Mouse (Mus musculus) ES-Bruce4 (cell line): ENCODE results near the gene Pus7l. TPM values are rescaled to one million over a fixed set of nuclear protein-coding genes. Genes with fewer than 3 reads are reported as not detected.

ENCODE experiments used
- H3K27ac ChIP-seq: 2 replicates; pipeline ENCODE4 v1.5.1; 2012; ENCODE audit warnings: low read length, inconsistent platforms; ENCODE audit not compliant: insufficient read depth
- H3K27me3 ChIP-seq: 2 replicates; pipeline ENCODE4 v1.6.1; 2012; ENCODE audit warnings: mild to moderate bottlenecking, low read length, inconsistent platforms; ENCODE audit not compliant: control insufficient read depth, poor library complexity, insufficient read depth, severe bottlenecking
- H3K36me3 ChIP-seq: 2 replicates; pipeline ENCODE4 v1.6.1; 2012; ENCODE audit warnings: inconsistent platforms, mild to moderate bottlenecking, low read length, moderate library complexity; ENCODE audit not compliant: control insufficient read depth, poor library complexity, insufficient read depth, severe bottlenecking
- H3K4me1 ChIP-seq: one replicate; pipeline ENCODE4 v1.8.1; 2011; ENCODE audit warnings: low read length; ENCODE audit not compliant: control insufficient read depth, insufficient read depth
- H3K4me3 ChIP-seq: 2 replicates; pipeline ENCODE4 v1.5.1; 2011; ENCODE audit warnings: low read depth, mild to moderate bottlenecking, low read length
- H3K9ac ChIP-seq: 2 replicates; pipeline ENCODE4 v1.6.1; 2012; ENCODE audit warnings: low read depth, mild to moderate bottlenecking, inconsistent platforms; ENCODE audit not compliant: poor library complexity, severe bottlenecking
- H3K9me3 ChIP-seq: replicated peaks from 2 replicates; pipeline ENCODE4 v1.6.1; 2012; ENCODE audit warnings: mild to moderate bottlenecking, low read length, inconsistent platforms; ENCODE audit not compliant: control insufficient read depth, poor library complexity, insufficient read depth, severe bottlenecking
- CTCF ChIP-seq: IDR thresholded peaks from one replicate; pipeline ENCODE4 v1.8.1; 2011; ENCODE audit warnings: low read depth, low read length
- EP300 ChIP-seq: IDR thresholded peaks from 2 replicates; pipeline ENCODE4 v1.6.1; 2011; ENCODE audit warnings: low read depth, low read length; ENCODE audit not compliant: insufficient read depth
- POLR2A ChIP-seq: IDR thresholded peaks from one replicate; pipeline ENCODE4 v1.8.1; 2011; ENCODE audit warnings: low read length; ENCODE audit not compliant: insufficient read depth
- polyA plus RNA-seq: library from polyadenylated mRNA; stranded (reverse); fragments of >200 nt; gene quantifications from 2 replicates; pipeline ENCODE4 v1.2.4, GENCODE M21; 2011; ENCODE audit warnings: low read depth; ENCODE audit not compliant: missing spikeins, insufficient read depth, insufficient read length

Gene Pus7l
- polyA plus RNA-seq, 1 experiment: 7.3 TPM

- H3K36me3 ChIP-seq: peaks cover 59% of the 10 kb centered on the region
- no peak overlapping the region for H3K27ac ChIP-seq
- no peak overlapping the region for H3K4me3 ChIP-seq
- no peak overlapping the region for H3K9ac ChIP-seq
- no peaks in the 10 kb centered on the region for H3K27me3 ChIP-seq
- peak; percentile 66 for TF ChIP-seq CTCF
- TF ChIP-seq EP300: no peak
- H3K4me1 ChIP-seq: no peaks in the 10 kb centered on the region
- no peaks in the 10 kb centered on the region for H3K9me3 ChIP-seq
Measured at GRCm38 (mm10) chr15:94584738-94585137, 41.4 kb upstream of the Pus7l start.

DNA sequence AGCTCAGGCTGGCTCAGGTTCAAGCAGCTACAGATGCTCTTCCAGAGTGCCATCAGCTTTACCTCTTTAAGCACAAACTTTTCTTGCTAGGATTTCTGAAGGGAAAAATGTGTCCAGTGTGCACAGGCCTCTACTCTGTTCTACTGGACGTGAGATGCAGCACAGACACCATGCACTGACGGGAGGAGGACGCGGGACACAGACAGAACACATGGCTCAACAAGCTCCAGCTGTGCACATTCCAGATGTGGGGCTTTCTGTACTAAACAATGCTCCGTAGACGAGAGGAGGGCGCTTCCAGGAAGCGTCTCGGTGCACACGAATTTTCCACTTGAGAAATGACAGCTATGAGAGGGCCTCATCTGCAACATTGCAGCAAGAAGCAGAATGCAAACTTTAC is 39.8 kb upstream of the Pus7l start:
- Histone ChIP-seq H3K27ac (no peak overlapping the region), H3K4me3 (no peak overlapping the region), H3K9ac (no peak overlapping the region), H3K9me3 (no peaks in the 10 kb centered on the region), H3K4me1 (no peaks in the 10 kb centered on the region), H3K36me3 (peaks cover 61% of the 10 kb centered on the region), H3K27me3 (no peaks in the 10 kb centered on the region)
- TF ChIP-seq EP300: no peak
- no peak for TF ChIP-seq CTCF
- no peak for TF ChIP-seq POLR2A

DNA sequence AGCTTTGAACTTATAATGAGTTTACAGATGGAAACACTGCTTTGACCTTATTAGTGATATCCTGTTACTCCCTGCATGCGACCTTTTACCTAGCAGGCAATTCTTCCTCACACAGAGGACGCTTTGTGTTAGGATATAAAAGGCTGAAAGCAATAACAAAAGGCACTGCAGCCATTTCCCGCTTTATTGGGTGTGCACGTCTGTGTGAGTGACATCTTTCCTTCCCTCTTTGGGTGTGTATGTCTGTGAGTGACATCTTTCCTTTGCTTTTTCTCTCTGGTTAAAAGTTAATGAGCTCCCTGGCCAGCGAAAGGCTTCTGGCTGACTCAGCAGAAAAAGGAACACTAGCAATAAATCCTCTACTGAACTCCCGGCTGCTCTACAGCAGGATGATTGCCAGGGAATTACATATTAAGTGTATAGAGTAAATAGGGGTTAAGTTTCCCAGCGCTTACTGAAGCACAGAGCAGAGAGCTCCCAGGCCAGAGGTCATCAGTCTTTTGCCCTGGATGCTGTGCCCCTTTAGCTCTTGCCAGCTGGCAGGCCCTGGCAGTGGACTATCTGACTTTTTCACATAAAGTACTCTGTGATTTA is 38.8 kb upstream of the Pus7l start:
- no peak overlapping the region for H3K4me3 ChIP-seq
- H3K4me1 ChIP-seq: no peaks in the 10 kb centered on the region
- no peaks in the 10 kb centered on the region for H3K27me3 ChIP-seq
- TF ChIP-seq POLR2A (no peak), EP300 (no peak), CTCF (no peak)
- no peak overlapping the region for H3K9ac ChIP-seq
- no peak overlapping the region for H3K27ac ChIP-seq
- H3K36me3 ChIP-seq: peaks cover 61% of the 10 kb centered on the region
- H3K9me3 ChIP-seq: no peaks in the 10 kb centered on the region

DNA sequence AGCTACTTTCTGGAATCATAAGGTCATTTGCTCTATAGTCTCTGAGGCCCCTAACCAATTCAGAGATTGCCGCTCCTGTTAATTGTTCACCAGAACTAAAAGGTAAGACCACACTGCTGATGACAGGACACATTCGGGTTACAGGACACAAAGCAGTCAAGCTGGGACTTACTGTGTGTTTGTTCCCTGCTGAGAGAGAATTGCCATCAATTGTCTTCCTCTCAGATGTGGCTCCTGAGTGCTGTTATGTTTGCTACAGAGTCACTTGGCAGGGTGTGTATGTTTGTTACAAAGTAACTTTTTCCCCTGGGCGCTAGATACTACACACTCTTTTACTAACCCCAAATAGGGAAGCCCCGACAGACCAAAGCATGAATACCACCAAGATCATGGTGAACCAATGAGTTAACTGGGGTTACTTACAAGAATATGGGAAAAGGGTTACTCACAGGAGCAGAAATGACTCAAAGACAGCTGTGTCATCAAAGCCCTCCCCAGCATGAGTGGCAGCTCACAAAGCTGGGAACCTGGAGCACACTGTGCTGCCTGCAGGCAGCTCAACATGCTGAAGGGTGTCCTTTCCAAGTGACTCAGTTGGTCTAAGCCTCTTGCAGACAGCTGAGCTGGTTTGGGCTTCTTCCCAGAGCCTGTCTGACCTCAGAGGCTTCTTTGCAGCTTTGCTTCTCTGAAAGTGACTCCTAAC is 31.4 kb upstream of the Pus7l start:
- TF ChIP-seq POLR2A: no peak
- TF ChIP-seq EP300: no peak
- TF ChIP-seq CTCF: no peak
- Histone ChIP-seq H3K36me3 (peaks cover 2% of the 10 kb centered on the region; the same call in 1 of the 2 replicates), H3K9ac (no peak overlapping the region), H3K27ac (no peak overlapping the region), H3K4me3 (no peak overlapping the region), H3K27me3 (no peaks in the 10 kb centered on the region), H3K4me1 (no peaks in the 10 kb centered on the region), H3K9me3 (peaks cover 4% of the 10 kb centered on the region)

DNA sequence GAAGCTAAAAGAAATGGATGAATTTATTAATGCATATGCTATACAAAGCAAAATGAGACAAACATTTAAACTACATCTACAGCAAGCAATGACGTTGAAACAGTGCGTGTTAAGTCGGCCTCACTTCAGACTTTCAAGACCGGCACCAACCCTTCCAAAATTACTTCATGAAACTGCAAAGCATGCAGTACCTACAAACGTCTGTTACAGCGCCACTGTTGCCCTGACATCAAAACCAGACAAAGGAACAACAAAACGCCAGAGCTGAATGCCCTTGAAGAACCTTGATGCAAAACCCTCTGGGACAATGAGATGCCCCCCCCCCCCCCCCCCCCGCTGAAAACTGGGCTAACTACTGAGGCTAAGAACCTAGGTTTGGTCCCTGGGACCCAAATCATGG is 29.4 kb upstream of the Pus7l start:
- Histone ChIP-seq H3K36me3 (no peaks in the 10 kb centered on the region), H3K27me3 (no peaks in the 10 kb centered on the region), H3K4me3 (no peak overlapping the region), H3K9me3 (peaks cover 5% of the 10 kb centered on the region), H3K27ac (no peak overlapping the region), H3K4me1 (no peaks in the 10 kb centered on the region), H3K9ac (no peak overlapping the region)
- TF ChIP-seq CTCF (no peak), POLR2A (no peak), EP300 (no peak)

GRCm38 (mm10) chr15:94571501-94571900 is 28.2 kb upstream of the Pus7l start:
- Histone ChIP-seq H3K9me3 (peaks cover 5% of the 10 kb centered on the region), H3K4me1 (no peaks in the 10 kb centered on the region), H3K9ac (no peak overlapping the region), H3K36me3 (no peaks in the 10 kb centered on the region), H3K4me3 (no peak overlapping the region), H3K27ac (no peak overlapping the region), H3K27me3 (no peaks in the 10 kb centered on the region)
- no peak for TF ChIP-seq CTCF
- no peak for TF ChIP-seq POLR2A
- no peak for TF ChIP-seq EP300
